Mouse (Mus musculus) embryo, embryonic 10 days (tissue): ENCODE measurements around the gene Ets1.
A peak's percentile ranks its signal among the peaks of the same experiment; 100 is the strongest.

ENCODE experiments used
- DNase-seq: peaks from one replicate; pipeline ENCODE4 v3.0.0-alpha.2; 2015; ENCODE audit warnings: low spot score

The Ets1 gene

GRCm38 (mm10) chr9:32761326-32761725 lies 125.3 kb downstream of the Ets1 start:
- DNase-seq = no peak

- no peak for DNase-seq
Observed at GRCm38 (mm10) chr9:32764374-32764773, 128.4 kb downstream of the Ets1 start.

- no peak for DNase-seq
Observed at GRCm38 (mm10) chr9:32765123-32765522, 129.1 kb downstream of the Ets1 start.

- DNase-seq = no peak
Observed at GRCm38 (mm10) chr9:32778866-32779265, 142.8 kb downstream of the Ets1 start.

GRCm38 (mm10) chr9:32782391-32783092 lies 146.5 kb downstream of the Ets1 start:
- no peak for DNase-seq

- DNase-seq = no peak
Observed at GRCm38 (mm10) chr9:32787091-32787490, 151.1 kb downstream of the Ets1 start.

GRCm38 (mm10) chr9:32787615-32788014 lies 151.6 kb downstream of the Ets1 start:
- peak; percentile 52 for DNase-seq

GRCm38 (mm10) chr9:32789306-32789705 lies 153.3 kb downstream of the Ets1 start:
- DNase-seq = no peak

- peak; percentile 70 for DNase-seq
Observed at GRCm38 (mm10) chr9:32791699-32792098, 155.7 kb downstream of the Ets1 start.

GRCm38 (mm10) chr9:32798171-32798570 lies 162.2 kb downstream of the Ets1 start:
- no peak for DNase-seq

GRCm38 (mm10) chr9:32806106-32806505 lies 170.1 kb downstream of the Ets1 start:
- DNase-seq = no peak
